Mouse (Mus musculus): ENCODE measurements around the gene Cmya5. TPM values are rescaled to one million over a fixed set of nuclear protein-coding genes. Genes with fewer than 3 reads are reported as not detected.
"Not testable (repeated sequence)": the region's sequence is repeated elsewhere in the genome, so short reads cannot be mapped to it uniquely, and the experiment has no call there.

Cmya5 gene
- polyA plus RNA-seq, 2 experiments: 0.01 TPM

DNA sequence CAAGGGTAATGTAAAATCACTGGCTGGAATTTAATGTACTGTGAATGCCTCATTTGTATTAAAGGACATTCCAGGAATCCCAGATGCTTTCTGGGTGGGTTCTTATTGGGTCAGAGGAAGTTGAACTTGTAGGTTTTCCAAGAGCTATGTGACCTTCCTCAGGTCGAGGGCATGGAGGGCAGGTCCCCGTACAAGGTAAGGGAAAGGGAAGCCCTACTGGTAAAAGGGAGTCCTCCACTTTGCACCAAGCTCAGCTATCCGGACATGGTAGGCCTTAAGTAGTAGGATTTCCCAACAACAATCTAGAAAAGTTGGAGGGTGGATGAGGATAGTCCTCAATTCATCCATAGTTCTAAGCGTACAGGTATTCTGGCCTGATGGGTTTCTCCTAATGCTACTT lies 58.8 kb downstream of the Cmya5 start:
- no peak overlapping the region for H3K27ac ChIP-seq
- ATAC-seq (ENCODE audit: insufficient read depth): no peak
- no peaks in the 10 kb centered on the region for H3K9me3 ChIP-seq (ENCODE audit: control insufficient read depth, low read length)
- H3K4me1 ChIP-seq (replicated peaks; ENCODE audit: control insufficient read depth in 2 of 2, insufficient read depth in 2 of 2, low read length in 1 of 2): no peaks in the 10 kb centered on the region
- 73% methylated on average over 4 of the region's 4 CpGs for WGBS (ENCODE audit: insufficient replicate concordance)
- TF ChIP-seq EP300 (IDR thresholded peaks at IDR 0.05; ENCODE audit: low read depth) (no peak), CTCF (IDR thresholded peaks at IDR 0.05; ENCODE audit: low read depth) (no peak)
- no peak overlapping the region for H3K9ac ChIP-seq (replicated peaks)
- no peaks in the 10 kb centered on the region for H3K36me3 ChIP-seq (replicated peaks; ENCODE audit: control insufficient read depth, insufficient read depth, low read depth)
- H3K4me3 ChIP-seq (ENCODE audit: insufficient read depth in 1 of 2, low read depth in 2 of 2, low read length in 2 of 2): no peak overlapping the region
- DNase-seq (ENCODE audit: low read depth in 3 of 3, low spot score in 3 of 3): no peak
- no peak overlapping the region for H3K4me2 ChIP-seq (ENCODE audit: low read depth)
- no peaks in the 10 kb centered on the region for H3K27me3 ChIP-seq (ENCODE audit: control insufficient read depth, insufficient read depth, low read length)

- ATAC-seq (ENCODE audit: insufficient read depth); H3K4me1 ChIP-seq (replicated peaks; ENCODE audit: control insufficient read depth in 2 of 2, insufficient read depth in 2 of 2, low read length in 1 of 2); H3K4me2 ChIP-seq (ENCODE audit: low read depth); H3K36me3 ChIP-seq (replicated peaks; ENCODE audit: control insufficient read depth, insufficient read depth, low read depth); DNase-seq (ENCODE audit: low read depth in 3 of 3, low spot score in 3 of 3); H3K9ac ChIP-seq (replicated peaks); H3K27ac ChIP-seq; H3K9me3 ChIP-seq (ENCODE audit: control insufficient read depth, low read length); H3K27me3 ChIP-seq (ENCODE audit: control insufficient read depth, insufficient read depth, low read length); H3K4me3 ChIP-seq (ENCODE audit: insufficient read depth in 1 of 2, low read depth in 2 of 2, low read length in 2 of 2): not testable (repeated sequence)
- WGBS (ENCODE audit: insufficient replicate concordance): 44% methylated on average over 1 of the region's 1 CpGs
These were observed 62.2 kb downstream of the Cmya5 start for GRCm38 (mm10) chr13:93082324-93082723.

DNA sequence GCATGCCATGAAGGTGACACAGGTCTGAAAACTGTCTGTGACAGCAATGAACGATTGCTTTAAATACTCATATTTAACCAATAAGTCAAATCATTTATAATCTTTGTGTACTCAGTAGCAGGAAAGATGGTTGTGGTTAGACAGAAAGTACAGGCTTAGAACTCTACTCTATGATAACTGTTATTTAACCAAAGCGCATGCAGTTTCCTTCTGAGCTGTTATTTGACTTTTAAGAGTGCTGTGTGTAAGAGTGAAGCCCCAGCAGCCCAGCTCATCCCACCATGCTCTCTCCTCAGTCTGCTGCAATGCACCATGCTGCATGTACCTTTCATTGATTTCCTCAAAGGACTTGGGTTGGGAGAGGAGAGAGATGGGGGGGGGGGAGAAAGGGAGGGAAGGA lies 63.7 kb downstream of the Cmya5 start:
- TF ChIP-seq EP300 (IDR thresholded peaks at IDR 0.05; ENCODE audit: low read depth): no peak
- TF ChIP-seq CTCF (IDR thresholded peaks at IDR 0.05; ENCODE audit: low read depth): no peak
- ATAC-seq (ENCODE audit: insufficient read depth) (no peak), DNase-seq (ENCODE audit: low read depth in 3 of 3, low spot score in 3 of 3) (no peak)
- Histone ChIP-seq H3K9ac (replicated peaks) (no peak overlapping the region), H3K27ac (no peak overlapping the region), H3K36me3 (replicated peaks; ENCODE audit: control insufficient read depth, insufficient read depth, low read depth) (no peaks in the 10 kb centered on the region), H3K4me2 (ENCODE audit: low read depth) (no peak overlapping the region), H3K9me3 (ENCODE audit: control insufficient read depth, low read length) (no peaks in the 10 kb centered on the region), H3K4me3 (ENCODE audit: insufficient read depth in 1 of 2, low read depth in 2 of 2, low read length in 2 of 2) (no peak overlapping the region), H3K27me3 (ENCODE audit: control insufficient read depth, insufficient read depth, low read length) (no peaks in the 10 kb centered on the region), H3K4me1 (replicated peaks; ENCODE audit: control insufficient read depth in 2 of 2, insufficient read depth in 2 of 2, low read length in 1 of 2) (no peaks in the 10 kb centered on the region)
- 66% methylated on average over 2 of the region's 2 CpGs for WGBS (ENCODE audit: insufficient replicate concordance)

DNA sequence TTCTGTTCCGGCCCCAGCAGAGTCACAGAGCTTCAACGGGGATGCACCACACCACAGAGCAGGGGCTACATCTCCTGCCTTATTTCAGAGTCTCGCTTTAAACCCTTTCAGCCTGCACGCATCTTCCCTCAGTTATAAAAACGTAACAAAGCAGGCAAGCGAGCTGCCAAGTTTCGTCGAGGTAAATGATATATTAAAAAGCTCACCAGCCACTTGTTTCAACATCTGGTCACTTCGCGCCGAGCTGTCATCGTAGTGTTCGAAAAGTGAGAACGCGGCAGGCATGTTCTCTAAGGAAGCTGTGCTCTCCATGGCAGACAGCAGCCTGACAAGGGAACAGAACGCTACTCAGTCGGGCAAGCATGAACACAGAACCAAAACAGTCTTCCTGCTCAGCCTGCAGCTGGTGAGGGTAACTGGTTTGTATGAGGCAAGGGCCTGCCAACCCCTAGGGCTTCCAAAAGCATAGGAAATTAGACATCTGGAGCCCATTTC lies 70.3 kb downstream of the Cmya5 start:
- TF ChIP-seq EP300 (IDR thresholded peaks at IDR 0.05; ENCODE audit: low read depth): no peak
- no peak for TF ChIP-seq CTCF (IDR thresholded peaks at IDR 0.05; ENCODE audit: low read depth)
- no peak for DNase-seq (ENCODE audit: low read depth in 3 of 3, low spot score in 3 of 3)
- no peak overlapping the region for H3K4me2 ChIP-seq (ENCODE audit: low read depth)
- H3K36me3 ChIP-seq (replicated peaks; ENCODE audit: control insufficient read depth, insufficient read depth, low read depth): no peaks in the 10 kb centered on the region
- H3K4me1 ChIP-seq (replicated peaks; ENCODE audit: control insufficient read depth in 2 of 2, insufficient read depth in 2 of 2, low read length in 1 of 2): peaks cover 0 to 2% of the 10 kb centered on the region in 2 experiments; a peak in 1 of 4 replicates
- H3K4me3 ChIP-seq (ENCODE audit: insufficient read depth in 1 of 2, low read depth in 2 of 2, low read length in 2 of 2): no peak overlapping the region
- no peaks in the 10 kb centered on the region for H3K27me3 ChIP-seq (ENCODE audit: control insufficient read depth, insufficient read depth, low read length)
- H3K9ac ChIP-seq (replicated peaks): no peak overlapping the region
- 68% methylated on average over 17 of the region's 17 CpGs for WGBS (ENCODE audit: insufficient replicate concordance)
- H3K9me3 ChIP-seq (ENCODE audit: control insufficient read depth, low read length): no peaks in the 10 kb centered on the region
- no peak overlapping the region for H3K27ac ChIP-seq
- ATAC-seq (ENCODE audit: insufficient read depth): no peak

DNA sequence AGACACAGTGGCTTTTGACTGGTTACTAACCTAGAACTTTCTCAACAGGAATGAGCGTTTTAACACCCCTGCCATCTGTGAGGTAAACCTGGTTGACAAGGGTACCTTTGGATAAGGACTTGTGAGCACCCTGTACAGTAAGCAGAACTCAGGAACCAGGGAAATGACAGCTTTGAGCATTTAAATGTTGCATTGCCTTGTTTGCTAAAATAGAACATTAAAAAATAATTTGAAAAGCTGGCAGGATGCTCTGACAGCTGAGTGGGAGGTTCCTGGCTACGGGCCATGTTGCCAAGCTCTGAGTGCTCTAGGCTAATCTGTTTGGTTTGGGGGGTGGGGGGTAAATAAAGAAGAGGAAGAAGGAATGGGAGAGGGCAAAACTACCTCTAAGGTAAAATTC lies 70.9 kb downstream of the Cmya5 start:
- ATAC-seq (ENCODE audit: insufficient read depth) (no peak), DNase-seq (ENCODE audit: low read depth in 3 of 3, low spot score in 3 of 3) (no peak)
- Histone ChIP-seq H3K9me3 (ENCODE audit: control insufficient read depth, low read length) (no peaks in the 10 kb centered on the region), H3K4me3 (ENCODE audit: insufficient read depth in 1 of 2, low read depth in 2 of 2, low read length in 2 of 2) (no peak overlapping the region), H3K27me3 (ENCODE audit: control insufficient read depth, insufficient read depth, low read length) (no peaks in the 10 kb centered on the region), H3K36me3 (replicated peaks; ENCODE audit: control insufficient read depth, insufficient read depth, low read depth) (no peaks in the 10 kb centered on the region), H3K27ac (no peak overlapping the region), H3K9ac (replicated peaks) (no peak overlapping the region), H3K4me1 (replicated peaks; ENCODE audit: control insufficient read depth in 2 of 2, insufficient read depth in 2 of 2, low read length in 1 of 2) (peaks cover 0 to 2% of the 10 kb centered on the region in 2 experiments; a peak in 1 of 4 replicates), H3K4me2 (ENCODE audit: low read depth) (no peak overlapping the region)
- TF ChIP-seq CTCF (IDR thresholded peaks at IDR 0.05; ENCODE audit: low read depth) (no peak), EP300 (IDR thresholded peaks at IDR 0.05; ENCODE audit: low read depth) (no peak)
- 55% methylated on average over 2 of the region's 2 CpGs for WGBS (ENCODE audit: insufficient replicate concordance)

Measured in liver, embryonic 14.5 days (tissue).